Mouse (Mus musculus) B cell, adult (primary cell): ENCODE results near the gene Sox11. TPM values are rescaled to one million over a fixed set of nuclear protein-coding genes. Genes with fewer than 3 reads are reported as not detected.

Experiments
- total RNA-seq: library from RNA; stranded (reverse); gene quantifications from 4 replicates; pipeline ENCODE4 v1.2.4, GENCODE M21; 2023; ENCODE audit not compliant: inconsistent age

The Sox11 gene
- total RNA-seq, result not detected in 4 replicates

DNA sequence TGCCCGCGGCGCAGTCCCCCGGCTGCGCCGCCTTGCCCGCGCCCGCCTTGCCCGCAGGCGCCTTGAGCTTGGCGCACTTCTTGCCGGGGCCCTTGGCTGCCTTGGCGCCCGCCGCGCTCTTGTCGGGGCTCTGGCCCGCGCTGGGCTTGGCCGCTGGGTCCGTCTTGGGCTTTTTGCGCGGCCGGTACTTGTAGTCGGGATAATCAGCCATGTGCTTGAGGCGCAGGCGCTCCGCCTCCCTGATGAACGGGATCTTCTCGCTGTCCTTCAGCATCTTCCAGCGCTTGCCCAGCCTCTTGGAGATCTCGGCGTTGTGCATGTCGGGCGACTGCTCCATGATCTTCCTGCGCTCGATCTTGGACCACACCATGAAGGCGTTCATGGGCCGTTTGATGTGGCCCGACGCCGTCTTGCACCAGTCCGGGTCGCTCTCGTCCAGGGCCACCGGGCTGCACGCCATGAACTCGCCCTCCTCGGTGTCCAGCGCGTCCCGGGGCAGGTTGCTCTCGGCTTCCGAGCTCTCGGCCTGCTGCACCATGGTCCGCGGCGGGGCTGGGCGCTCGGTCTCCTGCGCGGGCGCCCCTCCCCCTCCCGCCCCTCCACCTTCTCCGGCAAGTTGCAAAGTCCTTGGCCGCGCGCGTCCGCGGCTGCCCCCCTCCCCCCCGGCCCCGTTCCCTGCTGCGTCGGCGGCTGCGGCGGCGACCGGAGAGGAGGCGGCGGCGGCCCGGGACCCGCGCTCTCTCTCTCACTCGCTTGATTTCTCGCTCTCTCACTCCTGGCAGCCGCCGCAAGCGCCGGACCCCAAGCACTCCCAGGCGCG, at the start of gene Sox11:
Gene Sox11, minus strand, starts transcription at position 704 of the 820 bp plus-strand sequence.

